Mouse (Mus musculus): Measurements from ENCODE around the gene Atpaf1. TPM values are rescaled to one million over a fixed set of nuclear protein-coding genes. Genes with fewer than 3 reads are reported as not detected.

Atpaf1 gene
- polyA plus RNA-seq, 2 experiments, result 8.5 to 22.0 TPM

DNA sequence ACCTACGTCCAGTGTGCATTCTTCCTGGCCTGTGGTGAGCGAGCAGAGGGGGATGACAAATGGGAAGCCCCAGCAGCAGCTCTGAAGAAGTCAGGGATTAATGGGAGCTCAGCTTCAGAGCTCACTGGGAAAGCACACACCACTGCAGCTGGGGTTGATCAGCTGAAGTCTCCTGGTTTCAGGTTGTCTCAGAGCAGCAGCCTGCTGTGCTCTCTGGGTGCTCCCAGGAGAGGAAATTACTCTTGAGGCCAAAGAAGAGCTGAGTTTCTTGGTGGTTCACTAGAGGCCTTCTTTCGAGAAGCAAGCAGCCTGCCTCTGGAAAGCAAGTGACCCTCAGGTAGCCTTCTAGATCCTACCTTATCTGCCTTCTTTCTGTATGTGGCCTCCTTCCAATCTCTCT lies 36.3 kb downstream of the Atpaf1 start:
- no peaks in the 10 kb centered on the region for H3K36me3 ChIP-seq (replicated peaks; ENCODE audit: control insufficient read depth, insufficient read depth, low read depth)
- no peaks in the 10 kb centered on the region for H3K9me3 ChIP-seq (ENCODE audit: control insufficient read depth, low read length)
- no peak overlapping the region for H3K9ac ChIP-seq (replicated peaks)
- no peak overlapping the region for H3K27ac ChIP-seq
- no peak for TF ChIP-seq EP300 (IDR thresholded peaks at IDR 0.05; ENCODE audit: low read depth)
- TF ChIP-seq CTCF (IDR thresholded peaks at IDR 0.05; ENCODE audit: low read depth), result no peak
- no peaks in the 10 kb centered on the region for H3K27me3 ChIP-seq (ENCODE audit: control insufficient read depth, insufficient read depth, low read length)
- H3K4me1 ChIP-seq (replicated peaks; ENCODE audit: control insufficient read depth in 2 of 2, insufficient read depth in 2 of 2, low read length in 1 of 2), result peaks cover 27 to 40% of the 10 kb centered on the region in 2 experiments
- DNase-seq (ENCODE audit: low read depth in 3 of 3, low spot score in 3 of 3), result no peak
- H3K4me3 ChIP-seq (ENCODE audit: insufficient read depth in 1 of 2, low read depth in 2 of 2, low read length in 2 of 2), result no peak overlapping the region
- no peak overlapping the region for H3K4me2 ChIP-seq (ENCODE audit: low read depth)
- 69% methylated on average over 3 of the region's 3 CpGs for WGBS (ENCODE audit: insufficient replicate concordance)
- ATAC-seq (ENCODE audit: insufficient read depth), result no peak

DNA sequence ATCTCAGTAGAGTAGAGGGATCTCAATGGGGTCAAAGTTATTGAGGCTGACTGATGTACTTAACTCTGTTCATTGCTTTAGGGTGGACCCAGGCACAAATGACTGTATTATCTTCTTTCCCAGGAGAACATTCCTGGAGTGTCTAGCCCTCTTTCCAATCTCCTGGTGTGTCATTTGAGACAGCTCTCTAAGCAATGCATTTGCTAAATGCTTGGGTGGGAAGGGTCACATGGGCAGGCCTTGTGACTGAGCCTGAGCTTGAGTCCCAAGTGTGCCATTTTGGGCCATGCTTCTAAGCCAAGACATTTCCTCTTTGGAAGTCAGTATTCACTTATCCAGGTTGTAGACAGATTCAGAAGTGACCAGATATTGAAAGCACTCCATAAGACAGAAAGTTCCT lies 36.8 kb downstream of the Atpaf1 start:
- no peak overlapping the region for H3K27ac ChIP-seq
- DNase-seq (ENCODE audit: low read depth in 3 of 3, low spot score in 3 of 3) (no peak), ATAC-seq (ENCODE audit: insufficient read depth) (no peak)
- H3K9ac ChIP-seq (replicated peaks), result no peak overlapping the region
- no peak overlapping the region for H3K4me2 ChIP-seq (ENCODE audit: low read depth)
- H3K27me3 ChIP-seq (ENCODE audit: control insufficient read depth, insufficient read depth, low read length), result no peaks in the 10 kb centered on the region
- TF ChIP-seq CTCF (IDR thresholded peaks at IDR 0.05; ENCODE audit: low read depth), result no peak
- H3K9me3 ChIP-seq (ENCODE audit: control insufficient read depth, low read length), result no peaks in the 10 kb centered on the region
- no peak overlapping the region for H3K4me3 ChIP-seq (ENCODE audit: insufficient read depth in 1 of 2, low read depth in 2 of 2, low read length in 2 of 2)
- no peaks in the 10 kb centered on the region for H3K36me3 ChIP-seq (replicated peaks; ENCODE audit: control insufficient read depth, insufficient read depth, low read depth)
- H3K4me1 ChIP-seq (replicated peaks; ENCODE audit: control insufficient read depth in 2 of 2, insufficient read depth in 2 of 2, low read length in 1 of 2), result peaks cover 27 to 40% of the 10 kb centered on the region in 2 experiments

DNA sequence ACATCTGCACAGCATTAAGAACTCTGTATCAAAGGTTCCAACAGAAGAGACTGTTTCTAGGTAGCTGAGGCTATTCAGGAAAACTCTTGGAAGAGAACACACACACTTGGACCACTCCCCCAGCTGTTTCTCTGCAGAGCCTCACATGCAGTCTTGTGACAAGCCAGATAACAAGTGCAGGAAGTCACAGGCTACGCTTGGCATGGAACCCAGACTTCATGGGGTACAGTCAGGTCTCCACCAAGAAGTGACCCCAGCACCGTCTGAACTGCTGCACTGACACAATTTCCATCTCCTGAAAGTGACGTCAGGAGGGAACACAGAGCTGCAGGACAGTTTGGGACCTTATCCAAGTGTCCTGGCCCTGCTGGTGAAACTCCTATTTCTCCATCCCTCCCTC lies 37.3 kb downstream of the Atpaf1 start:
- WGBS (ENCODE audit: insufficient replicate concordance), result 22% methylated on average over 3 of the region's 3 CpGs
- Histone ChIP-seq H3K36me3 (replicated peaks; ENCODE audit: control insufficient read depth, insufficient read depth, low read depth) (no peaks in the 10 kb centered on the region), H3K27me3 (ENCODE audit: control insufficient read depth, insufficient read depth, low read length) (no peaks in the 10 kb centered on the region), H3K9me3 (ENCODE audit: control insufficient read depth, low read length) (no peaks in the 10 kb centered on the region), H3K4me2 (ENCODE audit: low read depth) (no peak overlapping the region), H3K9ac (replicated peaks) (no peak overlapping the region), H3K4me3 (ENCODE audit: insufficient read depth in 1 of 2, low read depth in 2 of 2, low read length in 2 of 2) (no peak overlapping the region), H3K27ac (no peak overlapping the region), H3K4me1 (replicated peaks; ENCODE audit: control insufficient read depth in 2 of 2, insufficient read depth in 2 of 2, low read length in 1 of 2) (peaks cover 27 to 40% of the 10 kb centered on the region in 2 experiments)
- no peak for TF ChIP-seq EP300 (IDR thresholded peaks at IDR 0.05; ENCODE audit: low read depth)
- no peak for TF ChIP-seq CTCF (IDR thresholded peaks at IDR 0.05; ENCODE audit: low read depth)
- DNase-seq (ENCODE audit: low read depth in 3 of 3, low spot score in 3 of 3), result no peak
- ATAC-seq (ENCODE audit: insufficient read depth), result no peak

DNA sequence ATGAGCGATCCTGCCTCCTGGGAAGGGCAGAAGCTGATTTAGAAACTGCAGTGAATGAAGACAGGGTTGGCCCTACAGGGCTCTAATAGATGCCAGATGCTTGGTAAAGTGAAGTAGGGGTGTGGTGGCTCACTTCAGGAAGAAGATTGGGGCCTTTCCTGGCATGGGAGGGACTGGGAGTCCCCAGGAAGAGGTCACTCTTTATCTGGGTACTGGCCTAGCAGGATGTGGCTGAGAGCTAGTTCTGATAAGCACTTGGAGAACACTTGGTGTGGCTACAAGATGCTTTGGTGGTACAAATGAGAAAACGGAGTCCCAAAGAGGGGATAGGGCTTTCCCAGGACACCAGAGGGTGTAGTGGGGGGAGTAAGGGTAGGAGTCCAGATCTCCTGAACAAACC lies 39.6 kb downstream of the Atpaf1 start:
- 0 out of 4 replicates have a peak overlapping the region, but pooled peaks of 1 of the 2 experiments have one; percentile 3 for H3K4me3 ChIP-seq (ENCODE audit: insufficient read depth in 1 of 2, low read depth in 2 of 2, low read length in 2 of 2)
- H3K27me3 ChIP-seq (ENCODE audit: control insufficient read depth, insufficient read depth, low read length), result no peaks in the 10 kb centered on the region
- H3K9me3 ChIP-seq (ENCODE audit: control insufficient read depth, low read length), result no peaks in the 10 kb centered on the region
- peak; percentile 50 for ATAC-seq (ENCODE audit: insufficient read depth)
- H3K4me1 ChIP-seq (replicated peaks; ENCODE audit: control insufficient read depth in 2 of 2, insufficient read depth in 2 of 2, low read length in 1 of 2), result peaks cover 35 to 54% of the 10 kb centered on the region in 2 experiments
- peak overlapping the region; percentile 32; the same call in 1 of the 2 replicates for H3K9ac ChIP-seq (replicated peaks)
- no peaks in the 10 kb centered on the region for H3K36me3 ChIP-seq (replicated peaks; ENCODE audit: control insufficient read depth, insufficient read depth, low read depth)
- peak overlapping the region; percentile 38 for H3K4me2 ChIP-seq (ENCODE audit: low read depth)
- TF ChIP-seq EP300 (IDR thresholded peaks at IDR 0.05; ENCODE audit: low read depth) (peak; percentile 48), CTCF (IDR thresholded peaks at IDR 0.05; ENCODE audit: low read depth) (no peak)
- 22% methylated on average over 2 of the region's 2 CpGs for WGBS (ENCODE audit: insufficient replicate concordance)
- peak in 1 of 3 experiments; percentile 71 for DNase-seq (ENCODE audit: low read depth in 3 of 3, low spot score in 3 of 3)
- H3K27ac ChIP-seq, result peak overlapping the region; percentile 40

DNA sequence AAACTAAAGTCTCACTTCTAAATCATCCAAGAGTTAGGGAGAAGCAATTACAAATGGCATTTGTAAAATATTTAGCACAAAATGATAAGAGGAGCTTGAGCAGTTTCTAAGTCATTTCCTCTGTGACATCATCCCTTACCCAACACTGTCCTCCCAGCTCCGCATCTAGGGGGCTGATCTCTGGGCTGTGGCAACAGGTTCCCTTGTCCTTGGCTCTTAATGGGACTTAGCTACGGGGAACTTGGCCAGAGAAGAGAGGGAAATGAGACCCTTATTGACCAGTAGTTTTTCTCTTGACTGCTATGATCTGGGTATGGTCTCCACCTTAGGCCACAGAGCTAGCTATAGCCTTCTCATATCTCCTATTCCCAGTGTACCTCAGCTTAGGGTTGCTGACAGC lies 40.7 kb downstream of the Atpaf1 start:
- Histone ChIP-seq H3K9me3 (ENCODE audit: control insufficient read depth, low read length) (no peaks in the 10 kb centered on the region), H3K4me2 (ENCODE audit: low read depth) (no peak overlapping the region), H3K9ac (replicated peaks) (no peak overlapping the region), H3K4me1 (replicated peaks; ENCODE audit: control insufficient read depth in 2 of 2, insufficient read depth in 2 of 2, low read length in 1 of 2) (peaks cover 44 to 62% of the 10 kb centered on the region in 2 experiments), H3K4me3 (ENCODE audit: insufficient read depth in 1 of 2, low read depth in 2 of 2, low read length in 2 of 2) (no peak overlapping the region), H3K27me3 (ENCODE audit: control insufficient read depth, insufficient read depth, low read length) (no peaks in the 10 kb centered on the region), H3K36me3 (replicated peaks; ENCODE audit: control insufficient read depth, insufficient read depth, low read depth) (no peaks in the 10 kb centered on the region), H3K27ac (no peak overlapping the region)
- WGBS (ENCODE audit: insufficient replicate concordance), result 32% methylated on average over 2 of the region's 2 CpGs
- no peak for ATAC-seq (ENCODE audit: insufficient read depth)
- TF ChIP-seq EP300 (IDR thresholded peaks at IDR 0.05; ENCODE audit: low read depth), result no peak
- TF ChIP-seq CTCF (IDR thresholded peaks at IDR 0.05; ENCODE audit: low read depth), result no peak
- DNase-seq (ENCODE audit: low read depth in 3 of 3, low spot score in 3 of 3), result no peak
